Mouse (Mus musculus) neural tube, embryonic 11.5 days (tissue): ENCODE data around the gene Dclre1b. TPM values are rescaled to one million over a fixed set of nuclear protein-coding genes. Genes with fewer than 3 reads are reported as not detected.

ENCODE experiments used
- ATAC-seq: fragments of 200-750 bp; cut with Nextera tagmentation; 2 replicates; pipeline ENCODE4 v1.8.0; 2017; ENCODE audit warnings: moderate number of reproducible peaks, mild to moderate bottlenecking, moderate TSS enrichment, moderate library complexity; ENCODE audit not compliant: insufficient read depth, low FRiP score, low TSS enrichment
- DNase-seq: peaks from one replicate; pipeline ENCODE4 v3.0.0-alpha.2; 2015; ENCODE audit warnings: low spot score
- H3K27ac ChIP-seq: fragments of 300-500 bp; sonication (generic); 2 replicates; pipeline ENCODE4 v1.5.1; 2014; ENCODE audit warnings: low read depth, mild to moderate bottlenecking, low read length
- H3K27me3 ChIP-seq: fragments of 300-500 bp; sonication (generic); 2 replicates; pipeline ENCODE4 v1.6.1; 2014; ENCODE audit warnings: mild to moderate bottlenecking, low read length, mixed read lengths; ENCODE audit not compliant: control insufficient read depth, insufficient read depth
- H3K36me3 ChIP-seq: fragments of 300-500 bp; sonication (generic); 2 replicates; pipeline ENCODE4 v1.6.1; 2014; ENCODE audit warnings: mild to moderate bottlenecking, low read length, moderate library complexity, mixed read lengths; ENCODE audit not compliant: control insufficient read depth, insufficient read depth
- H3K4me1 ChIP-seq: fragments of 300-500 bp; sonication (generic); 2 replicates; pipeline ENCODE4 v1.6.1; 2014; ENCODE audit warnings: low read length, mixed read lengths; ENCODE audit not compliant: control insufficient read depth, insufficient read depth
- H3K4me2 ChIP-seq: fragments of 300-500 bp; sonication (generic); 2 replicates; pipeline ENCODE4 v1.6.1; 2014; ENCODE audit warnings: low read depth, mild to moderate bottlenecking, moderate library complexity
- H3K4me3 ChIP-seq: fragments of 300-500 bp; sonication (generic); 2 replicates; pipeline ENCODE4 v1.5.1; 2014; ENCODE audit warnings: low read depth, low read length
- H3K9ac ChIP-seq: fragments of 300-500 bp; sonication (generic); 2 replicates; pipeline ENCODE4 v1.6.1; 2014; ENCODE audit warnings: mild to moderate bottlenecking, low read length
- H3K9me3 ChIP-seq: fragments of 300-500 bp; sonication (generic); 2 replicates; pipeline ENCODE4 v1.6.1; 2016; ENCODE audit warnings: low read length; ENCODE audit not compliant: control insufficient read depth
- WGBS: fragments of 180-500 bp; shearing (Covaris S2); extraction: QIAGEN DNeasy Blood & Tissue Kit; methylation state at CpG from one replicate; pipeline ENCODE4 v1.1.7; 2014; 5-methylcytosine and 5-hydroxymethylcytosine counted together
- polyA plus RNA-seq: library from polyadenylated mRNA; unstranded; fragments of >200 nt; fragmentation: Nextera tagmentation; extraction: Ambion mirVana; gene quantifications from 2 replicates; pipeline ENCODE4 v1.2.1, GENCODE M21; 2014

The Dclre1b gene
- polyA plus RNA-seq = 33.5 and 35.9 TPM in 2 replicates

DNA sequence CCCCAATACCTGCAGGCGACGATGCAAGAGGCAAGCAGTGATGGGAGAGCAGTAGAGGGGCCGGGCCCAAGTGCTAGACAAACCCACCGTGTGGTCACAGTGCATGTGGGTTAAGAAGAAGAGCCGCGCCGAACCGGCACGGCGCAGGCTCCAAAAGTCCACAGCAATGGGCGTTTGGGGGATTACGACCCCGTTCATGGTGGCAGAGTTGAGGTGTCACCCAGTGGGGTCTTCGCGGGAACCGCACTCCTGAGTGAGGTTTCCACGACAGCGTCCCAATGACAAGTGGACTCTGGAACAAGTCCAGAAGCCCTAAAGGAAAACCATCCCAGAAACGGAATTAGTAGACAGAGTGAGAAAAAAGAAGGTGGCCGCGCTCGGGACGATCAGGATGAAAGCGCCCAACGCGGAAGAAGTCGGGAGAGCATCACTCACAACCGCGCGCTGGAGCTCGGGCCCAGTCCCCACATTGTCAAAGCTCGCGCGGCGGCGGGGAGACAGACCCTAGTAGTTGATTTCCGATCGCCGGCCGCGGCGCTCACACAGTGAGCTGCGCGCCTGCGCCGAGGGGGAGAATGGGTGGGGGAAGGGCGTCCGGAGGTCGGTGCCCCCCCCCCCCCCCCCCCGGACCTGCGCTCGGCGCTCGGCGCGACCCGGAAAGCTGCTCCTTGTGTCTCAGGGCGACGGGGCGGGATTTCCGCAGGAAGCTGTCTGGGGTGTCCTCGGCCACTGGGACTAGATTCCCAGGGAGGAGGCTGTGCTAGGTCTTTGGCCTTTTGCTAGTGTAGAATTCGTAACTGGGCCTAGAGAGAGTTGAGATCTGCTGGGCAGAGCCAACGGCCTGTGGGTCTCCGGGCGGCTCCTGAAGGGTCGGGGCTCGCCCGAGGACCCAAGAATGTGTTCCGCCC, at the start of gene Dclre1b, which contains the start of the genes Ap4b1 and Gm43064:
Gene Dclre1b, minus strand, starts transcription at position 554 of the 908 bp plus-strand sequence.
Gene Ap4b1, plus strand, starts transcription at position 630 of the 908 bp plus-strand sequence.
Gene Gm43064, plus strand, starts transcription at position 683 of the 908 bp plus-strand sequence.
- Histone ChIP-seq H3K4me3 (peak within 1 kb of the TSS; percentile 87), H3K27ac (peak within 1 kb of the TSS; percentile 80), H3K4me1 (peaks cover 4% of the 10 kb centered on the region; the same call in 1 of the 2 replicates), H3K36me3 (no peaks in the 10 kb centered on the region), H3K4me2 (peak within 1 kb of the TSS; percentile 76), H3K9me3 (no peaks in the 10 kb centered on the region), H3K9ac (peak within 1 kb of the TSS; percentile 71), H3K27me3 (no peaks in the 10 kb centered on the region)
- ATAC-seq = peak; percentile 96
- DNase-seq = peak; percentile 96
- under 1% methylated on average over 61 of the region's 70 CpGs for WGBS

DNA sequence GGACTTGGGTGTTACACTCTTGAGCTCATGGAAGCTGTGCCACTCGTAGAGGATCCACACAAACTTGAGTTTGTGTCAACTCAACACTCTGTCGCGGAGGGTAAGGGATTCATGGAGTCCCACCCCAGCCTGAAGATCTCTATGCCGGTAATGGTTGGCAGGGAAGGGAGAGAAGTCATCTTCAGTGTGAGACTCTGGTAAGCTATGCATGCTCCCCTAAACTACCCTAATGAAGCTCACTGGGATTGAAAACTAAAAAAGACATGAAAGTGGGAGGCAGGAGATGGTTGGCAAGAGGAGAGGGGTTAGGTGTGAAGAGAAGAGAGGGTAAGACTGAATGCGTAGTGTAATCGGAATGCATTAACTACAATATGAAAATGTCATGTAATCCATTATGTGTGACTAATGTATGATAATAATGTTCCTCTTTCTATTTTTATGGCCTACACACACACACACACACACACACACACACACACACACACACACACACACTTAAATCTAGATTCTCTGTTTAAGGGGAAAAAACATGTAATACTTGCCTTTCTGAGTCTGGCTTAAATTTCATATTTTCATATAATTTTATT, 48.8 kb upstream of the Dclre1b start:
- no peak for ATAC-seq
- 93% methylated on average over 6 of the region's 6 CpGs for WGBS
- no peaks in the 10 kb centered on the region for H3K9me3 ChIP-seq

DNA sequence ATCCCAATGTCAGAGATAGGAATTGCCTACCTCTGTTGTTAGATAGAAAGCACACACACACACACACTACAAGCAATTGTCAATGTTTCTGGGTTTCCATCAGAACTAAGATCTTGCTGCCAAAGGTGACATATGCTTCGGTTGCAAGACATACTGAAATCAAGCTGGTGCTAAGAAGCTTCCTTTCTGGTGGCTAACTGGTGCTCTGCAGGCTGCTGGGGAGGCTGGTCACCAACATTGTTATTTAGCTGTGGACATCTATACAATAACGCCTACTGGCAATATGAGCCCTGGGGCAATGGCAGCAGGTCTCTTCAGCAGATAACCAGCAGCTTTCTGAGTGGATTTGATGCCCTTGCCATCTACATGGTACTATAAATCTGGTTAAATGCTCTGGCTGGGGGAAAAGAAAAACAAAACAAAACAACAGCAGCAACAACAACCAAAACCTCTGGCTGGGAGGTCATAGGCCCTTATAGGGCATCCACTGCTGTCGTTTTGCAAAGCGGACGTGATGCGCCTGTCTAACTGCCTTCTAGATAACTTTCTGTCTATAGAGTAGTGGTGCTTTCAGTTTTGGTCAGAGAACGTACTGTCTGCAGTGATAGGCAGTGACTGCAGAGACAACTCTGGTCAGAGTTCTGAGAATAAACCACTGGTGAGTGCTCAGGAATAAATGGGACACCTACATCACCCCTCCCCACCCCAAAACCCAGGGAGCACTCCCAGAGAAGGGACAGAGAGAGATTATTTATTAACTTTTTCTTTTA, 48.0 kb upstream of the Dclre1b start:
- no peak for DNase-seq
- Histone ChIP-seq H3K27me3 (no peaks in the 10 kb centered on the region), H3K9me3 (no peaks in the 10 kb centered on the region), H3K36me3 (no peaks in the 10 kb centered on the region), H3K9ac (no peak overlapping the region), H3K4me1 (no peaks in the 10 kb centered on the region), H3K4me3 (no peak overlapping the region), H3K27ac (no peak overlapping the region), H3K4me2 (no peak overlapping the region)
- no peak for ATAC-seq
- 89% methylated on average over 7 of the region's 7 CpGs for WGBS

More for the DNA sequence above, 48.8 kb upstream of the Dclre1b start:
- no peaks in the 10 kb centered on the region for H3K27me3 ChIP-seq
- DNase-seq = no peak
- H3K4me3 ChIP-seq = no peak overlapping the region
- H3K4me1 ChIP-seq = no peaks in the 10 kb centered on the region
- H3K27ac ChIP-seq = no peak overlapping the region
- no peak overlapping the region for H3K9ac ChIP-seq
- no peaks in the 10 kb centered on the region for H3K36me3 ChIP-seq
- H3K4me2 ChIP-seq = no peak overlapping the region

DNA sequence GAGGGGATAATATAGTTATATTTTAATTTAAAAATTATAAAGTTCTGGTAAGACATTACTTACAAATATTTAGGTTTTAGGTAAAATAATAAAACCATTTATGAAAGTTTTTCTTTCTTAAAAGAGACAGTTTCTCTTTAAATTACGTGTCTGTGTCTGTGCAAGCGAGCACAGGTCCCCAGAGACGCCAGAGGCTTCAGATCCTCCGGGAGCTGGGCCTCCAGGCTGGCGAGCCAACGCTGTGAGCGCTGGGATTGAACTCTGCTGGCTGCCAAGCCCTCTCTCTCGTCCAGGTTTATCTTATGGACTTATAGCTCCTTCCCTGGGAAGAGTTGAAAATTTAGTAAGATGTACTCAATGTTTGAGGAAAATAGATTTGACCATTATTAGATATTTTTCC, 44.6 kb upstream of the Dclre1b start:
- Histone ChIP-seq H3K4me1 (no peaks in the 10 kb centered on the region), H3K9ac (no peak overlapping the region), H3K4me2 (no peak overlapping the region), H3K9me3 (no peaks in the 10 kb centered on the region), H3K4me3 (no peak overlapping the region), H3K36me3 (no peaks in the 10 kb centered on the region), H3K27ac (no peak overlapping the region), H3K27me3 (no peaks in the 10 kb centered on the region)
- DNase-seq (no peak), ATAC-seq (no peak)
- 76% methylated on average over 8 of the region's 8 CpGs for WGBS

DNA sequence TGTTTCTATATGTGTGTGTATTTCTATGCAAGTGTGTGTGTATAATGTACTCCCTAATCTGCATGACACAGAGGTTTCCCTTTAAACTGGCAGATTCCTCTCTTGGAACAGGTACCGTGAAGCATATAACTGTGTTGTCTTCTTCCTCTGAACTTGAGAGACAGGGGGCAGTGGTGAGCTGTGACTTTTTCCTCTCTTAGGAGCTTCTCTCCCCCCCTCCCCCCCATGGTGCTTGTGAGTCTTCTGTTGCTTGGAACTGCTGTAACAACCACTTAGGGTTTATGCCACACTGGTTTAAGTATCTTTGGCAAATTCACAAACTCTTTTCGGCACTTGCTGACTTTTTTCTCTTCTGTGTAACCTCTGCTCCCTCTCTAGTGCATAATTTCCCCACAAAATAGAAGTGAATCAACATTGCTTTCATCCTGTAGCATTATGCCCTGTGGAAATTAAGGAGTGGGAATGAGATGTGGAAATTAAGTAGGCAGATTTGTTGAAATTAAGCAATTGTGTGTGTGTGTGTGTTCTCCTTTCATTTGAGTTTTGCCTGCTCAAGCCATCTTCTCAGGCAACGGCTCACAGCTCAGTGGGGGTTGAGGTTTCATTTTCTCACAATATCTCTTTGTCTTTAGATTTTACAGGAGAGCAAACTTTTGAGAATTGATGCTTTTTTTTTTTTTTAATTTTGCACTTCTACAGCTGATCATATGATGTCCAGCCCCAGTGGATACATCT, 43.5 kb upstream of the Dclre1b start:
- 80% methylated on average over 3 of the region's 3 CpGs for WGBS
- ATAC-seq (no peak), DNase-seq (no peak)
- H3K9ac ChIP-seq = no peak overlapping the region
- no peak overlapping the region for H3K4me3 ChIP-seq
- H3K4me2 ChIP-seq = no peak overlapping the region
- no peaks in the 10 kb centered on the region for H3K4me1 ChIP-seq
- H3K27ac ChIP-seq = no peak overlapping the region
- H3K36me3 ChIP-seq = no peaks in the 10 kb centered on the region
- no peaks in the 10 kb centered on the region for H3K27me3 ChIP-seq
- H3K9me3 ChIP-seq = no peaks in the 10 kb centered on the region

DNA sequence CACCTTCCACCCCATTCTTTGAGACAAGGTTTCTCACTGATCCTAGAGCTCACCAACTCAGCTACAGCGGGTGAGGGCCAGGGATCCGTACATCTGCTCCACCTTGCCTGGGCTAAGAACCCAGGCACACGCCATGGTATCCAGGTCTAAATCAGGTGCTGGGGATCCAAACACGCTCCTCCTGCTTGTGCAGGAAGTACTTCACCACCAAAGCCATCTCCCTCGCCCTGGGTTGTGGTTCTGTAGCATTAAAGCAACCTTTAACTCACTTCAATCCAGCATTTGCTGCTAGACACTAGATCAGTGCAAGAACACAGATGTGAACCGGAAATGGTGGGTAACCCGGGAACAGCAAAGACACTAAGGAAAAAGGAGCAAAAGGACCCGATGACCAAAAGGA, 42.6 kb upstream of the Dclre1b start:
- Histone ChIP-seq H3K27ac (no peak overlapping the region), H3K4me2 (no peak overlapping the region), H3K36me3 (no peaks in the 10 kb centered on the region), H3K9me3 (no peaks in the 10 kb centered on the region), H3K4me1 (no peaks in the 10 kb centered on the region), H3K9ac (no peak overlapping the region), H3K27me3 (no peaks in the 10 kb centered on the region), H3K4me3 (no peak overlapping the region)
- DNase-seq = no peak
- ATAC-seq = no peak
- 88% methylated on average over 8 of the region's 8 CpGs for WGBS

DNA sequence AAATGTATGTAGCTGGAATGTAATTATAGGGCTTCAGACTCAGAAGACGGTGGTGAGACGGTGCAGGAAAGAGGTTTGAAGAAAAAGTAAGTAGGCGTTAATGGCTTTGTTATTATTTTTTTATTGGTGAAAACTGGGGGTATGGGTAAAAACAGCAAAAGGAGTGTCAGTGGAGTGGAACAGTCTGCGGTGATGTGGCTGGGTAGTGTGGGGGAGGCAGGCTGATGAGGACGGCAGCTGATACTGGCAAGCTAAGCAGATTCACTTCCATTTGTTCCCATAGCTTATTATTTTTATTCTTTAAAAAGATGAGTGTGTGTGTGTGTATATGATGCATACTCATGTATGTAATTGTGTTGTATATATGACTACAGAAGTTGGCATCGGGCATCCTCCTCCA, 42.2 kb upstream of the Dclre1b start:
- ATAC-seq (no peak), DNase-seq (no peak)
- Histone ChIP-seq H3K9me3 (no peaks in the 10 kb centered on the region), H3K4me1 (no peaks in the 10 kb centered on the region), H3K36me3 (no peaks in the 10 kb centered on the region), H3K27ac (no peak overlapping the region), H3K9ac (no peak overlapping the region), H3K4me2 (no peak overlapping the region), H3K4me3 (no peak overlapping the region), H3K27me3 (no peaks in the 10 kb centered on the region)
- 92% methylated on average over 6 of the region's 6 CpGs for WGBS
